Mouse (Mus musculus) CH12F3 (cell line): ENCODE measurements around the gene Sult2a5.

Source experiments
- in situ Hi-C: fragments of 300-500 bp; cut with MboI; formaldehyde crosslinking; loops from 2 replicates; pipeline ENCODE4 v1.14.3; 2020; ENCODE audit warnings: low sequenced_read_pairs

Sult2a5 gene

GRCm38 (mm10) chr7:13623667-13624066 lies at the start of gene Sult2a5:
Gene Sult2a5 (plus strand): TSS chr7:13623967.
- in situ Hi-C loops, result no loop called here
